Mouse (Mus musculus) WW6 (cell line): ENCODE data around the gene Dido1.

ENCODE experiments used
- DNase-seq: peaks from one replicate; pipeline ENCODE4 v3.0.0-alpha.2; 2013; ENCODE audit warnings: low read depth, low spot score

The Dido1 gene

DNA sequence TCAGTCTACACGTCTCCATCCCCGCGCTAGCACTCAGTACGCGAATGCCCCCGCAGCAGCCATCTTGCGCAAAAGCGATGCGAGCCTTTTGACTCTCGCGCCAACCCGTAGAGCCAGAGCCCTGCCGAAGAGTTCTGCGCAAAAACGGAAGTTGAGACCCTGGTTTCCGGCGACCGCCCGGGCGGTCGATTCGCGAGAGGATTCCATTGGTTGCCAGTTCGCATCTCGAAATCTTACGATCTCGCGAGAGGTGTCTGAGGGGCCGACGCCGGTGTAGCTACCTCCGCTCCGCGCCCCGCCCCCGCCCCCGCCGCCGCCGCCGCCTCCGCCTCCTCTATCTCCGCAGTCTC lies at the start of gene Dido1, which contains the start of gene Gid8:
TSS of gene Dido1 (minus strand) at position 77 of the 350 bp plus-strand sequence.
TSS of gene Gid8 (plus strand) at position 195 of the 350 bp plus-strand sequence.
- peak; percentile 94 for DNase-seq

- no peak for DNase-seq
These were observed 48.9 kb upstream of the Dido1 start for GRCm38 (mm10) chr2:180758513-180759263.

GRCm38 (mm10) chr2:180756786-180757185 lies 47.0 kb upstream of the Dido1 start:
- DNase-seq = no peak

- no peak for DNase-seq
These were observed 46.1 kb upstream of the Dido1 start for GRCm38 (mm10) chr2:180755896-180756295.

GRCm38 (mm10) chr2:180754976-180755688 lies 45.3 kb upstream of the Dido1 start:
- no peak for DNase-seq

DNA sequence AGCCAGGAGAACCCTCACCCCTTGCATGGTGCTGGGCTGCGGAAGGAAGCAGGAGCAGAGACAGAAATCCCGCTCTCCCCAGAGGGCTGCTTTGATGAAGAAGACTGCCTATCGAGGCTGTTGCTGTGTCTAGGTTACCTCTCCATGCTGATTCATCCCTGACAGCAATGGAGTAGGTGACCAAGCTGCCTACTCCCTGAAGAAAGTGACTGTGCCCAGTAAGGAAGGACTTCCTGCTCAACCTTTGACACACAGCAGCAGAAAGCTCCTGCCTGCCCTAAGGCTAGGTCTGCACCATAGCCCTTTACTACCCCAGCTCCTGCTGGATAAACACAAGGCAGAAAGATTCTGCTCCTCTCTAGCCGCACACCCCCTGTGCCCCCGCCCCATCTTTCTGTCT lies 39.1 kb upstream of the Dido1 start:
- DNase-seq = no peak

DNA sequence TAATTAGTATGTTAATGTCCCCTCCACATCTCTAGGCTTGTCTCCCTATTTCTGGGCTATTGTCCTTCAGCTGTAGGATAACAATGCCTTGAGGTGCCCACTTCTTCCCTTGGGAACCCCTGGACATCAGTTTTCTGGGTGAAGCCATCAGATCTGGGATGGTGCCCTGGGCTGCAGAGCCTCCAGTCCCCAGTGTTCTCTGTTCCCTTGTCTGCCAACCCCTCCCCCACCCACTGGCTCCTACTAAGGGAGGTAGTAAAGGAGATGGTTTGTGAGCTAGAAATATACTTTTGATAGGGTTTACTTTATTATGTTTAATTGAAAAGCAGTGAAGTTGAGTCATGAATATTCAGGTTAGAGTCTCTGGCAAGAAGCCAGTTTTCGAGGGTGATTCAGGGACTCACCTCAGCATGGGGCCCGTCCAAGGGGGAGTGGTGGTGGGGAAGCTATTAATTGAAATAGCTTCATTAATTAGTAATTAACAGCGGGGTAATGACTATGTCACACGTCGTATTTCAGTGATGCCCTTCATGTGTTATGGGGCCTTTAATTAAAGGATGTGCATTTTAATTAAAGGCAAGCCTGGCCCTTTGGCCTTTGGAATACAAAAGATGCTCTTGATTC lies 36.9 kb upstream of the Dido1 start:
- DNase-seq = no peak

DNA sequence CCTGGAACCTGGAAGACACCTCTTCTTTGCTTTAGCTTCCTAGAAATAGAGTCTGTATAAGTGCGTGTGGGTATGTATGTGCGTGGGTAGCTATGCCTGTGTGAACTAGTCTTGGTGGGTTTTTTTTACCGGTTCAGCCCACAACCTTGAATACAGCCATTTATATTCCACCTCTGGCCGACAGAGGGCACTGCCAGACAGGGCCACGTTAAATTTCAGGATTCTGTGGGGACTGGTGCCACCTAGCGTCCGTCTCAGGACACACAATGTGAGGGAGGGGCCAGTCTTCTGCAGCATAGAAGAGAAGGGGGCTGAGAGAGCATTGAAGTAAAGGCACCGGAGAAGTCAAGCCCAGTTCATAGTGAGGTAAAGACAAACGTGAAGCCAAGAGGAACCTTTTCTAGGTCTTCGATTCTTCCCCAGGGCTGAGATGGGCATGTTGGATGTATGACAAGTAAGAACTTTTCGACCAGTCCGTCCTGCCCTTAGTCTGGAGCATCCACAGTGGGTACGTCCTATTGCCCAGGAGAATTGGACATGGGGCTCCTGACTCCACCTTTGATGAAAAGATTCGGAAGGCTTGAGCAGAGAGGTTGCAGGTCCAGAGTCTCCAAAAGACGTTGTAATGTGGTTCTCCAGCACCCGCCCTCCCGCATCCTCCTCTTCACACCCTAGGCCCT lies 35.6 kb upstream of the Dido1 start:
- peak; percentile 61 for DNase-seq

- DNase-seq = no peak
These were observed 33.5 kb upstream of the Dido1 start for GRCm38 (mm10) chr2:180743321-180743720.

DNA sequence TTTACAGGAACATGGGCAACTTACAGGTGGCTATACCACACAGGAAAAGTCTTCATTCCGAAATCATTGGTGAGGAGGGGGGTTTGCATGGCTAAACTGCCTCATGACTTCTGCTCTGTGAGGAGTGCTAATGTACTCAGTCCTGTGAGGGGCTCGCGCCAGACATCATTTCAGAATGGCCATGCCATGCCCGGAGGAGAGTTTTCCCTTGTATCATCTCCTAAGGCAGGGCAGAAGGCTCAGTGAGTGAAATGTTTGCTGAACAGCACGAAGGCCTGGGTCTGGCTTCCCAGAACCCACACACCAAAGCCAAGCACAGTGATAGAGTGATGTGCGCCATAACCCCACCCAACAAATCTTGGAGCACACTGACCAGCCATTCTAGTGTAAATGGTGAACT lies 33.0 kb upstream of the Dido1 start:
- no peak for DNase-seq

GRCm38 (mm10) chr2:180741421-180741820 lies 31.6 kb upstream of the Dido1 start:
- no peak for DNase-seq

GRCm38 (mm10) chr2:180740349-180740748 lies 30.6 kb upstream of the Dido1 start:
- peak; percentile 66 for DNase-seq

GRCm38 (mm10) chr2:180737984-180738383 lies 28.2 kb upstream of the Dido1 start:
- DNase-seq = no peak

DNA sequence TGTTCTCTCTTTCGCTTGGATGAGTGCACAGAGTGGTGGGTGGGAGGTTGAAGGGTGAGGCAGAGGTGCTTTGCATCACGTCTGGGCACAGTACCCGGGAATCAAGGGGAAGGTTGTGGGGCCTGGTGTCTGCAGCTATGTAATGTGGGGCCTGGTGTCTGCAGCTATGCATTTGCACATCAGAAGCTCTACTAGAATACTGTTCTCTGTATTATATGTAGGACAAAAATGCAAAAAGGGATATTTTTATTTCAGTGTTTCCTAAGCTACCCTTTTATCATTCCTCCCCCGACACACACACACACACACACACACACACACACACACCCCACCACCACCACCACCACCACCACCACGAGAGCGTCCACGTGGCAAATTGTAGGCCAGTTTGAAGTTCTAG lies 25.4 kb upstream of the Dido1 start:
- DNase-seq = no peak

GRCm38 (mm10) chr2:180731984-180732383 lies 22.2 kb upstream of the Dido1 start:
- no peak for DNase-seq

GRCm38 (mm10) chr2:180731036-180731435 lies 21.2 kb upstream of the Dido1 start:
- no peak for DNase-seq

DNA sequence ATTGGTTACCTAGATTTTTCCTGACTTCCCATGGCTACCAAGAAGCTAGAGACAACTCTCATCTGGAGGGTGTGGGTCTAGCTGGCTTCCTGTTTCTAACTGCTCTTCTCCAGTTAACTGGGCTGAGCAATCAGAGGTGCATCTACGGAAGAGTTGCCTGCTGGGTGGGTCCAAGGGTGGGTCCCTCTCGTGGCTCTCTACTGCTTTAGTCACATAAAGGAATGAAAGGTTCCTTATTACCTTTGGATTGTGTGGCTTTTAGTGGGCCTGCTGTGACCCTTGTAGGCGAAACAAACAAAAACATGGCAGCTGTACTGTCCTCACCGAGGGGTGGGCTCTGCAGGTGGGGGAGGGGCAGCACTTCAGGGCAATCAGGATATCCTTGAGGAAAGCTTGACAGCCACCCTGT lies 17.8 kb upstream of the Dido1 start:
- peak; percentile 80 for DNase-seq

GRCm38 (mm10) chr2:180726658-180727442 lies 17.1 kb upstream of the Dido1 start:
- no peak for DNase-seq

DNA sequence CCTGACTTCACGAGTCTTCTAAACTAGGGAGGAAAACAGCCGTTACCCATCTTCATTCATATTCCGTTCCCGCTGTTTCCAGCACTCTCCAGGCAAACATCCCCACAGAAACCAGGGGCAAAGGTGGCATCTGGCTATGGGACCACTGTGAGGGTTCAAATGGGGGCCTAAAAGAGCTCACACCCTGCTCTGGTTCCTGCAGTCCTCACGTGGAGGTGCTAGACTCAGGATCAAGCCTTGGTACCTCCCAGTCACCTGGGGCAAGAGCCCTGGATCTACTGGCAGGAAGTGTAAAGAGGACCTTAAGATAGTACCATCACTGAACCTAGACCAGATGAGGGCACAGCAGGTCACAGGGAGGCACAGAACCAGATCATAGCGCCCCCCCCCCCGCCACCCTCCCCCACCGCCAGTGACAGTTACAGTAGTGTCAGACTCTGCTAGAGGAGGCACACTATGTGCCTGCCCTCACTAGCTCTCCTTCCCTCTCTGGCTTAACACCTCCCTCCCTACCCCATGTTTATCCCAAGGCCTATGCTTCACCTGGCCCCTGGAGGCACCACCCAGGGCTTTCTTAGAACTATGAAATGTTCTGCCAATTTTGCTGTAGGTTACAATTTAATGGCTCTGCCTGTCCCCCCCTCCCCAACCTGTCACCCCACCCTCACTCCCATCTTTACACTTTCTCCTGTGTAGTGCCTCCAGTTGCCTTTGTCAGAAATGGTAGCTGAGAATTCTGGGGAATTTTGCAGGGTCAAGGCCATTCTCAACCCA lies 16.2 kb upstream of the Dido1 start:
- DNase-seq = no peak

DNA sequence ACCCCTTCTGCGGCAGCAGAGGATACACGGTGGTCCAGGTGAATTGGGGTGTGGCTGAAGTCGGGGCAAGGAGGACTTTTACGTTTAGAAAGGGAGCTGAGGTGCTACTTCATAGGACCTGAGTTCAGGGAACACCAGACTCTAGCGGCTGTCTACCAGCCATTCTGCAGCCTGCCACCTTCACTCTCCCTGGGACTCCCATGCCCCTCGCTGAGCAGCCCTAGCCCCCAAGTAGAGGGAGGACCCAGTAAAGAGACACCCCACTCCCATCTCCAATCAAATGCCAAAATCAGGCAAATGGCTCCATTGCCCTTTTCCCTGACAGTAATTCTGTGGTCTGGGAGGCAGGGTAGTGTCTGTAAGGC lies 15.6 kb upstream of the Dido1 start:
- no peak for DNase-seq
